Mouse (Mus musculus) embryonic fibroblast, embryonic 13.5 days (primary cell): ENCODE measurements at regions not wholly inside any gene's neighbourhood (a gene's known extent, or its start where the extent isn't known, plus 50 kb on each side); places are given as distances from the start of the nearest gene placed in this dataset.

Experiments
- CTCF ChIP-seq: IDR thresholded peaks from 2 replicates; pipeline ENCODE4 v1.5.1; 2011; ENCODE audit warnings: mild to moderate bottlenecking, control low read depth, low read length, moderate library complexity, borderline replicate concordance; ENCODE audit not compliant: insufficient read depth
- POLR2A ChIP-seq: IDR thresholded peaks from 2 replicates; pipeline ENCODE4 v1.6.1; 2011; ENCODE audit warnings: low read depth, mild to moderate bottlenecking, control low read depth, low read length, moderate library complexity

- no peak for TF ChIP-seq CTCF
- no peak for TF ChIP-seq POLR2A
Observed at GRCm38 (mm10) chr13:44174236-44174635, 389.7 kb downstream of the Cd83 start.
